Mouse (Mus musculus) midbrain, embryonic 10.5 days (tissue): ENCODE results near the gene Btbd35f10. TPM values are rescaled to one million over a fixed set of nuclear protein-coding genes. Genes with fewer than 3 reads are reported as not detected.
"Not testable (repeated sequence)": the region's sequence is repeated elsewhere in the genome, so short reads cannot be mapped to it uniquely, and the experiment has no call there.

Experiments used
- DNase-seq: peaks from one replicate; pipeline ENCODE4 v3.0.0-alpha.2; 2017; ENCODE audit warnings: low spot score
- H3K27ac ChIP-seq: fragments of 300-500 bp; sonication (generic); replicated peaks from 2 replicates; pipeline ENCODE4 v1.5.1; 2016; ENCODE audit warnings: mild to moderate bottlenecking
- H3K27me3 ChIP-seq: fragments of 300-500 bp; sonication (generic); 2 replicates; pipeline ENCODE4 v1.6.1; 2016; ENCODE audit warnings: low read depth, mild to moderate bottlenecking; ENCODE audit not compliant: poor library complexity, severe bottlenecking
- H3K36me3 ChIP-seq: fragments of 300-500 bp; sonication (generic); 2 replicates; pipeline ENCODE4 v1.6.1; 2016; ENCODE audit warnings: mild to moderate bottlenecking, moderate library complexity
- H3K4me1 ChIP-seq: fragments of 300-500 bp; sonication (generic); 2 replicates; pipeline ENCODE4 v1.6.1; 2016
- H3K4me3 ChIP-seq: fragments of 300-500 bp; sonication (generic); 2 replicates; pipeline ENCODE4 v1.5.1; 2016; ENCODE audit warnings: mild to moderate bottlenecking, moderate library complexity
- H3K9me3 ChIP-seq: fragments of 300-500 bp; sonication (generic); replicated peaks from 2 replicates; pipeline ENCODE4 v1.6.1; 2016; ENCODE audit warnings: mild to moderate bottlenecking
- WGBS: fragments of 180-500 bp; shearing (Covaris S2); methylation state at CpG from one replicate; pipeline ENCODE4 v1.1.7; 2016; 5-methylcytosine and 5-hydroxymethylcytosine counted together
- polyA plus RNA-seq: library from polyadenylated mRNA; unstranded; fragments of >200 nt; fragmentation: Nextera tagmentation; extraction: Ambion mirVana; gene quantifications from 2 replicates; pipeline ENCODE4 v1.2.1, GENCODE M21; 2016

Gene Btbd35f10
- not detected in 2 replicates for polyA plus RNA-seq

DNA sequence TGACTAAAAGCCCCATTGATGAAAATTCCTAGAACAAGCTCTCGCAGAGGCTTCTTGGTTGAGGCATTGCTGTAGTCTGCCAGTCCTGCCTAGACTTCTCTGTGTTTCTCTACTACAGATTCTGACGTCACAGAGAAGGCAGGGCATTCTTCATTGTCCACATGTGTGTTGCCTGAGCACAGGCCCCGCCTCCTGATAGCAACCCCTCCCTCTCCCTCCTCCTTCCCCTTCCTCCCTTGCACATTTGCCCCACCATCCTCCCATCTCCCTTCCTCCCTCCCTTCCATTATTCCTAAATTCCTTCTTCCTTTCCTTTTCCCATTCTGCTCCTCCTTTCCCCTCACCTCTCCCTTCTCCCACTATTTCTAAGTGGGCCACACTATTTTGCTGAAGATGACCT is at the start of gene Btbd35f10:
TSS of gene Btbd35f10 (minus strand) at position 101 of the 400 bp plus-strand sequence.
- no CpG with 5 or more reads among the region's 3 CpGs for WGBS
- DNase-seq, H3K4me1 ChIP-seq, H3K9me3 ChIP-seq, H3K36me3 ChIP-seq, H3K27me3 ChIP-seq, H3K4me3 ChIP-seq, H3K27ac ChIP-seq: not testable (repeated sequence)

Other genes starting within 250 kb of the Btbd35f10 start
- gene Btbd35f18, start 52.7 kb downstream of the Btbd35f10 start, polyA plus RNA-seq, result not detected in 2 replicates
- gene Btbd35f16, start 204.1 kb upstream of the Btbd35f10 start, polyA plus RNA-seq, result not detected in 2 replicates